Mouse (Mus musculus) macrophage (primary cell): ENCODE results near the gene Tmem160. TPM values are rescaled to one million over a fixed set of nuclear protein-coding genes. Genes with fewer than 3 reads are reported as not detected.

Experiments
- H3K27ac ChIP-seq: fragments of 350-480 bp; formaldehyde crosslinking; 2 replicates; pipeline ENCODE4 v1.9.0; 2021
- H3K36me3 ChIP-seq: fragments of 350-480 bp; formaldehyde crosslinking; 2 replicates; pipeline ENCODE4 v1.9.0; 2021; ENCODE audit errors: inconsistent target
- H3K4me3 ChIP-seq: fragments of 350-480 bp; formaldehyde crosslinking; 2 replicates; pipeline ENCODE4 v1.9.0; 2021; ENCODE audit errors: inconsistent target
- H3K79me2 ChIP-seq: fragments of 350-480 bp; formaldehyde crosslinking; 2 replicates; pipeline ENCODE4 v1.9.0; 2021; ENCODE audit errors: inconsistent target
- WGBS: methylation state at CpG from one replicate; pipeline ENCODE4 v1.1.7; 2026; ENCODE audit warnings: inconsistent platforms; ENCODE audit not compliant: missing documents; 5-methylcytosine and 5-hydroxymethylcytosine counted together
- polyA plus RNA-seq: library from polyadenylated mRNA; stranded (reverse); fragments of 250-400 nt; gene quantifications from 3 replicates; pipeline ENCODE4 v1.2.4, GENCODE M21; 2018; ENCODE audit warnings: inconsistent platforms

Gene Tmem160
- polyA plus RNA-seq, 1 experiment from 2014 or later, result 9.5 TPM

- no peaks in the 10 kb centered on the region for H3K79me2 ChIP-seq
- 0 out of 2 replicates have a peak, but pooled peaks cover 4% of the 10 kb centered on the region for H3K36me3 ChIP-seq
- H3K4me3 ChIP-seq, result no peak overlapping the region
- WGBS, result 47% methylated on average over 3 of the region's 3 CpGs
- H3K27ac ChIP-seq, result no peak overlapping the region
Observed at GRCm38 (mm10) chr7:16491759-16492158, 39.2 kb downstream of the Tmem160 start.

- H3K27ac ChIP-seq, result no peak overlapping the region
- no peaks in the 10 kb centered on the region for H3K79me2 ChIP-seq
- H3K36me3 ChIP-seq, result peaks cover 8% of the 10 kb centered on the region; the same call in 1 of the 2 replicates
- H3K4me3 ChIP-seq, result no peak overlapping the region
- WGBS, result 64% methylated on average over 3 of the region's 3 CpGs
Observed at GRCm38 (mm10) chr7:16492211-16492610, 39.6 kb downstream of the Tmem160 start.

- no peaks in the 10 kb centered on the region for H3K79me2 ChIP-seq
- WGBS, result no CpG with 5 or more reads among the region's 2 CpGs
- no peak overlapping the region for H3K27ac ChIP-seq
- peaks cover 16% of the 10 kb centered on the region; the same call in 1 of the 2 replicates for H3K36me3 ChIP-seq
- H3K4me3 ChIP-seq, result no peak overlapping the region
Observed at GRCm38 (mm10) chr7:16493361-16493760, 40.8 kb downstream of the Tmem160 start.

DNA sequence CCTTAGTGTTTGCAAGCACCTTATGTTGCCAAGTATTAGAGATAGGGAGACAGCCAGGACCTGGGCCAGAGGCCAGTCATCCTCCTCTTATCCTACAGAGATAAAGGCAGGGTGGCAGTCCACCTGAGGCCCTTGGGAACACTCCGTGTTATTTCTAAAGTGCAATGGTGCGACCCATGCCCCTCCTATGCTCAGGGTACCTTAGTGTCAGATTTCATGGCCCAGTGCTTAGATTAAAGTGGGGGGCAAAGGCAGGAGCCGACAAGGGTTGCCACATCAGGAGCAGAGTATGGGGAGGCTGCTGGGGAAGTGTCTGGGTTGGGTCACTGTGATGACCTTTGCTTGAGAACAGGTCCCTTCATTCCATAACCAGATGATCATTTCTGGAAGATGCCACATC, 43.7 kb downstream of the Tmem160 start:
- H3K4me3 ChIP-seq, result no peak overlapping the region
- peaks cover 16% of the 10 kb centered on the region; the same call in 1 of the 2 replicates for H3K36me3 ChIP-seq
- H3K27ac ChIP-seq, result no peak overlapping the region
- H3K79me2 ChIP-seq, result no peaks in the 10 kb centered on the region
- WGBS, result 87% methylated on average over 3 of the region's 3 CpGs

- Histone ChIP-seq H3K79me2 (no peaks in the 10 kb centered on the region), H3K4me3 (no peak overlapping the region), H3K36me3 (peaks cover 16% of the 10 kb centered on the region; the same call in 1 of the 2 replicates), H3K27ac (no peak overlapping the region)
- WGBS, result 89% methylated on average over 6 of the region's 6 CpGs
Observed at GRCm38 (mm10) chr7:16499671-16500104, 47.1 kb downstream of the Tmem160 start.

- no peak overlapping the region for H3K27ac ChIP-seq
- no peak overlapping the region for H3K4me3 ChIP-seq
- H3K36me3 ChIP-seq, result peaks cover 14% of the 10 kb centered on the region; the same call in 1 of the 2 replicates
- no peaks in the 10 kb centered on the region for H3K79me2 ChIP-seq
- 100% methylated on average over 4 of the region's 4 CpGs for WGBS
Observed at GRCm38 (mm10) chr7:16501571-16501970, 49.0 kb downstream of the Tmem160 start.

DNA sequence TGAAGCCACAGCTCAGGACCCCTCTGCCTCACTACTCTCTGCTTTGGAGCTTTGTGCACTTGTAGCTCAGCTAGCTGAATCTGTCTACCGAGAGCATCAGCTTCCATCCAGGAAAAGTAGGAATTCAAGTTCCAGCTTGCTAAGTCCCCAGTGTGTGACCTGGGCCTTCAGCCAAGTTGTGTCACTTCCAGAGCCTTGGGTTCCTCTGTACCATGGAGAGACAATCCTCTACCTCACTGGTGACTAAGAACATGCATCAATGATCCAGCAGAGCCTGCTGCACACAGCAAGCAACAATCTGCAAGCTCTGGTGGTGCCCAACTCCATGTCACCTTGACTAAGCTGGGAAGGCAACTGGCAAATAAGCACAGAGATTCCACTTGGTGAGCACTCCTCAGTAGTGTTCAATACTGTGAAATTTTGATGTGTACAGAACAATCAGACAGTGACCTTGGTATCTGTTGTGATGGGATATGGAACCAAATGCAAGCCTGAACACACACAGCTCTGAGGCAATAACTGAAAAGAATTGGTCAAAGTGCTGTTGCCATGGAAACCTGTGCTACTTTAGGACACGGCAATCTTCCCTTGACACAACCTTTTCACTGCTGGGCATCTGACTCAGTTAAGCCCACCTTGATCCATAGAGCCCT, 52.1 kb downstream of the Tmem160 start:
- Histone ChIP-seq H3K79me2 (no peaks in the 10 kb centered on the region), H3K27ac (no peak overlapping the region), H3K4me3 (no peak overlapping the region), H3K36me3 (no peaks in the 10 kb centered on the region)
- 91% methylated on average over 2 of the region's 2 CpGs for WGBS

Other genes starting within 250 kb of the Tmem160 start
- 11.6 to 20.4 TPM (median 18.5 TPM) in 3 replicates for gene Dhx34, start 230.7 kb upstream of the Tmem160 start, polyA plus RNA-seq
- gene C5ar2, start 208.6 kb upstream of the Tmem160 start, polyA plus RNA-seq, result 5.3 to 5.8 TPM (median 5.7 TPM) in 3 replicates
- gene C5ar1, start 193.2 kb upstream of the Tmem160 start, polyA plus RNA-seq, result 254 to 928 TPM (median 285 TPM) in 3 replicates
- 1.9 to 10.1 TPM (median 7.4 TPM) in 3 replicates for gene Inafm1, start 179.2 kb upstream of the Tmem160 start, polyA plus RNA-seq
- gene Ccdc9, start 166.0 kb upstream of the Tmem160 start, polyA plus RNA-seq, result 99.0 to 183 TPM (median 120 TPM) in 3 replicates
- gene Bbc3, start 144.4 kb upstream of the Tmem160 start, polyA plus RNA-seq, result 5.0 to 24.1 TPM (median 6.4 TPM) in 3 replicates
- 50.0 to 88.6 TPM (median 68.1 TPM) in 3 replicates for gene Sae1, start 65.0 kb upstream of the Tmem160 start, polyA plus RNA-seq
- 23.8 to 26.3 TPM (median 25.4 TPM) in 3 replicates for gene Zc3h4, start 51.9 kb upstream of the Tmem160 start, polyA plus RNA-seq
- not detected in 3 replicates for gene Npas1, start 24.9 kb downstream of the Tmem160 start, polyA plus RNA-seq
- 5.7 to 7.4 TPM (median 7.3 TPM) in 3 replicates for gene Arhgap35, start 162.2 kb downstream of the Tmem160 start, polyA plus RNA-seq
- not detected in 3 replicates for gene Ceacam15, start 222.9 kb downstream of the Tmem160 start, polyA plus RNA-seq